Mouse (Mus musculus): ENCODE measurements around the gene Rest.
A peak's percentile ranks its signal among the peaks of the same experiment; 100 is the strongest.

The Rest gene

DNA sequence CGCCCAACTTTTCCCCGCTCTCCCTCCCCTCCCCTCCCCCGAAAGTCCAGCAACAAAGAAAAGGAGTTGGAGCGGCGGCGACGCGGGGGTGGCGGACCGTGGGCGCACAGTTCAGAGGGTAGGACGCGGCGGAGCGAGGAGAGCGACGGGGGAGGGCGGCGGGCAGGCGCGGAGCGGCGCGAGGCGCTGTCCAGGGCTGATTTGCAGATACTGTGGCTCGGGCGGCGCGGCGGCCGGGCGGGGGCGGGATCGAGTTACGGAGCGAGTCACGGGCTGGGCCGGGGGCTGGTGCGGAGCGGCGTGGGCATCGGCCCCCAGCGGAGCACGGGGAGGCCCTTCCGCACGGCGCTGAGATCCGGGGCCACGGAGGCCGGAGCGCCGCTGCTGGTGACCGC is 377 bp downstream of the Rest start:
- DNase-seq (ENCODE audit: low read depth, low spot score) = peak; percentile 71

DNA sequence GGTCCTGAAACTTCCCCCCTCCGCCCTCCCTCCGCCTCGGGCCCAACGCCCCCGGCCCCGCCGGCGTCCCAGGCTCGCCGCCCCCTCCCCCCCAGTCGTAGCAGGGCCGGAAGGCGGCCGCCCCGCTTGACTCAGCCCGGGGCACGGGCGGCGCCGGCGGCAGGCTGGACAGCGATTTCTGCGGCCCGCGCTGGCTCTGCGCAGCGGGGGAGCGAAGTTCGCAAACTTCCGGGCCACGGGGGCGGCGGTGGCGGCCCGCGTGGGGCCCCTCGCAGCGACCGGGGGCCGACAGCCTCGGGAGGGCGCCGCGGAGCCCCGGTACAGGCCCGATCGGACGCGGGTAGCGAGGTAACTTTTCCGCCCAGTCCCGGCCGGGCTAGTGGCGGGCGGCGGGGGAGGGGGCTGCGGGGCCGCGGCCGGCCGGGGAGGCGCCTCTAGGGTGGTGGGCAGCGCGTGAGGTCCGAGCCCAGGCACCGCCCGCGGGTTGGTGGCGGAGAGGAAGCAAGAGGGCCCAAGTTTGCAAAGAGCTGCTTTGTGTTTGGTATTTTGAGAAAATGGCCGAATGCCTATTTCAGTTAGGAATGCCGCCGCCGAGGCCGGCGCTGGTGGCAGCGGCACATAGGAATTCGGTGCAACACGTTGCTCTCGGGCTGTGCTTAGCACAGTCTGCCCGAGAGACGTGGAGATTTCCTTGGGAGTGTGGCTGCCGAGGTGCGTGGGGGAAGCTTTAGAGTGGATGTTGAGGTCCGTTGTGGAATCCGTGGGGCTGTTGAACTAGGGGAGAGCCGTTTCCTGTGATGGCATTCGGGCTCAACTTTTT is 985 bp downstream of the Rest start:
- DNase-seq (ENCODE audit: low read depth, low spot score) = peak; percentile 74

DNA sequence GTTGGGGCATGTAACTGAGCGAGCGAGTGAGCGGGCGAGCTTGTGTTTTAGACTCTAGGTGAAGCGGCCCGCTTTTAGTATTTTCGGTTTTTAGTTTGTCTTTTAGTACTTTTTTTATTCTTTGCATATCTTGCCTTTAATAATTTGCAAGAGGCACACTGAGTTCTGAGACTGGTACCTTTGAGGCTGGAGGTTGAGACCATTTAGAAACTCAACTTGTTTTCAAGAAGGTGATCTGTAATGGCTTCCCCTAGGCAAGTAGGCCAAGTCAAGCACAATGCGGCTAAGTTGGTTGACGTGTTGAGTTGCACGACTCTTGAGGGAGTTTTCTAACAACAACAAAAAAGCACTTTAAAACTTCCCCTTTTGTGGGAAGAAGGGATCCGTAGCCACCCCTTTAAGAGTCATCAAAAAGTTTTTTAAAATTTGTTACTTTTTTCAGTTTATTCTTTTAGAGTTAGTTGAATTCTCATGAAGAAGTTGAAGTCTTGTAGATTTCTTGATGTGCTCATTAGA is 1.7 kb downstream of the Rest start:
- DNase-seq (ENCODE audit: low read depth, low spot score) = peak; percentile 71

DNA sequence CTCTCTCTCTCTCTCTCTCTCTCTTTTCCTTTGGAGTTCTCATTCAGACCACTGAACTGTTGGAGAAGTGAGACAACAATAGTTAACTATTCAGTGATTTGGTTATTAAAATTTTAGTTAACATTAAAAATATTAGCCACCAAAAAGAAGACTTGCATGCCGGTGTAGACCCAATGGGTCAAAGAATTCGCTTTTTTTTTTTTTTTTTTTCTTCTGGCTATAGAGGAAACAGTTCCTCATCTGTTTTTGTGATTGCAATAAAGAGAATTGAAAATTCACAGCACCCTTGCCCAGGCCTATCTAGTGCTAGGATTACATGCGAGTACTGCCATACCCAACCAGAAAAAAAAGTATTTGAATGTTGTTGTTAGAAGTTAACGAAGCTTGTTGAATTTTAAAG is 2.1 kb downstream of the Rest start:
- DNase-seq (ENCODE audit: low read depth, low spot score) = no peak

DNA sequence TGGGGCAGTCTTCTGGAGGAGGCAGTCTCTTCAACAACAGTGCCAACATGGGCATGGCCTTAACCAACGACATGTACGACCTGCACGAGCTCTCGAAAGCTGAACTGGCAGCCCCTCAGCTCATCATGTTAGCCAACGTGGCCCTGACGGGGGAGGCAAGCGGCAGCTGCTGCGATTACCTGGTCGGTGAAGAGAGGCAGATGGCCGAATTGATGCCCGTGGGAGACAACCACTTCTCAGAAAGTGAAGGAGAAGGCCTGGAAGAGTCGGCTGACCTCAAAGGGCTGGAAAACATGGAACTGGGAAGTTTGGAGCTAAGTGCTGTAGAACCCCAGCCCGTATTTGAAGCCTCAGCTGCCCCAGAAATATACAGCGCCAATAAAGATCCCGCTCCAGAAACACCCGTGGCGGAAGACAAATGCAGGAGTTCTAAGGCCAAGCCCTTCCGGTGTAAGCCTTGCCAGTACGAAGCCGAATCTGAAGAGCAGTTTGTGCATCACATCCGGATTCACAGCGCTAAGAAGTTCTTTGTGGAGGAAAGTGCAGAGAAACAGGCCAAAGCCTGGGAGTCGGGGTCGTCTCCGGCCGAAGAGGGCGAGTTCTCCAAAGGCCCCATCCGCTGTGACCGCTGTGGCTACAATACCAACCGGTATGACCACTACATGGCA is 2.8 kb downstream of the Rest start:
- no peak for DNase-seq (ENCODE audit: low read depth, low spot score)

DNA sequence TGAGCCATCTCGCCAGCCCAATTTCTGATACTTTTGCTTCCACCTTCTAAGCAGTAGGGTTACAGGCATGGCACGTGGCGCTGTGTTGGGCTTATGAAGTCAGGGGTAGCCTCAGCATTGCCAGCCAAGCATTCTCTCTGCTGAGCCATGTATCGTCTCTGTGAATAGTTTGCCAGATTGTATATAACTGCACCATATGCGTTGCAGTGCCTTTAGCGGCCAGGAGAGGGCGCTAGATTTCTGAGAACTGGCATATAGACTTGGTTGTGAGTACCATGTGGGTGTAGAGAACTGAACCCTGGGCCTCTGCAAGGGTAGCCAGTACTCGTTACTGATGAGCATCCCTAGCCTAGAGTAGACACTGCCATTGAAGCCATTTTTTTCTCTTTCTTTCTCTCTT is 4.1 kb downstream of the Rest start:
- DNase-seq (ENCODE audit: low read depth, low spot score) = peak; percentile 45

DNA sequence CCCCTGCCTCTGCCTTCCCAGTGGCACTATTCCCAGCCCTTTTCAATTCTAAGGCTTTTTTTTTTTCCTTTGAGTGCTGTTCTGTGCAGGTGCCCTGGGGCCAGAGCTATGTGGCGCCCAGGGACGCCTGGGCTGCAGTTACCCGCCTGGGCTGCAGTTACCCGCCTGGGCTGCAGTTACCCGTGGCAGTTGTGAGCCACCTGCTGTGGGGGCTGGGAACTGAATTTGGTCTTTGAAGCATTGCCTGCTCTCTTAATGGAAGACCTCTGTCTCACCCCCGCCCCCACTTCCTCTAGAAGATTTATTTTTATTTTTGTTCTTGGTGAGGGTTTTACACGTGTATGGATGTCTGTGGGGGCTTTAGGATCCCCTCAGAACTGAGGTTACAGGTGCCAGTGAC is 7.9 kb downstream of the Rest start:
- no peak for DNase-seq (ENCODE audit: low read depth, low spot score)

DNA sequence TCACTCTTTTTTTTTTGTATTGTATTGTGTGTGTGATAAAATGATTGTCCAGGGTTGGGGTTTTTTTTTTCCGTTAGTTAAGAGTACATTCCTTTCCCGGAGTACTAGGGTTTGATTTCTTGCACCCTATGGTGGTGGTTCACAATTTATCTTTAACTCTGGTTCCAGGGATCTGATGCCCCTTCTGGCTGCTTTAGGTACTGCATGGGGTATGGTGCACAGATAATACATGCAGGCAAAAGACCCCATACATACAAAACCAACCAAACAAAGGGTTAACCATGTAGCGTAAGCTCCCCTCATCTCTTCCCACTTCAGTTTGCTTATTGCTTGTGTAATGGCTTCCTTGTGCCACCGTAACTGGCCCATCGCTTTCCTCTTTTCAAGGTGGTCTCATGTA is 10.7 kb downstream of the Rest start:
- DNase-seq (ENCODE audit: low read depth, low spot score) = peak; percentile 65

DNA sequence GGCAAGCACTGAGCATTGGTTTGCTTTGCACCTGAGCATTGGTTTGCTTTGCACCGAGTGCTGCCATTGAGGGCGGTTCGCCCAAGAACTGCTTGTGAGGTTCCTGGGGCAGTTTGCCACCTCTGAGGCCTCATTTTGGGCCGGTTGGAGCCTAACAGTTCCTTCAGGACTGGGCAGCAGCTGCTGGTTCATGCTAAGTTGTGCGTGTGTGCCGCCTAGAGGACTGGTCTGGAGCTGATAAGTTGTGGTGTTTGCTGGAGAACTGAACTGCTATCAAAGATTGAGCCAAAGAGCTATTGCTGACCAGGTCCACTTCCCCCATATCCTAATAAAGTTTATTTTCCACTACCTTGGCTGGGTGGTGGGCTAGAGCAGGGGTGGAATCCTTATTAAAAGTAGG is 11.9 kb downstream of the Rest start:
- no peak for DNase-seq (ENCODE audit: low read depth, low spot score)

DNA sequence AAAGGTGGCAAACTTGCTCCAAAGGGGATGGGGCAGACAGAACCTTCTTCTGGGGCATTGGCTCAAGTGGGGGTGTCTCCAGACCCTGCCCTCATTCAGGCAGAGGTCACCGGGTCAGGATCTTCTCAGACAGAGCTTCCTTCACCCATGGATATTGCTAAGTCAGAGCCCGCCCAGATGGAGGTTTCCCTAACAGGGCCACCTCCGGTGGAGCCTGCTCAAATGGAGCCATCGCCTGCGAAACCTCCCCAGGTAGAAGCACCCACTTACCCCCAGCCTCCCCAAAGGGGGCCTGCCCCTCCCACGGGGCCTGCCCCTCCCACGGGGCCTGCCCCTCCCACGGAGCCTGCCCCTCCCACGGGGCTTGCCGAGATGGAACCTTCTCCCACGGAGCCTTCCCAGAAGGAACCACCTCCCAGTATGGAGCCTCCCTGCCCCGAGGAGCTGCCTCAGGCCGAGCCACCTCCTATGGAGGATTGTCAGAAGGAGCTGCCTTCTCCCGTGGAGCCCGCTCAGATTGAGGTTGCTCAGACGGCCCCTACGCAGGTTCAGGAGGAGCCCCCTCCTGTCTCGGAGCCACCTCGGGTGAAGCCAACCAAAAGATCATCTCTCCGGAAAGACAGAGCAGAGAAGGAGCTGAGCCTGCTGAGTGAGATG is 16.4 kb downstream of the Rest start:
- DNase-seq (ENCODE audit: low read depth, low spot score) = no peak

DNA sequence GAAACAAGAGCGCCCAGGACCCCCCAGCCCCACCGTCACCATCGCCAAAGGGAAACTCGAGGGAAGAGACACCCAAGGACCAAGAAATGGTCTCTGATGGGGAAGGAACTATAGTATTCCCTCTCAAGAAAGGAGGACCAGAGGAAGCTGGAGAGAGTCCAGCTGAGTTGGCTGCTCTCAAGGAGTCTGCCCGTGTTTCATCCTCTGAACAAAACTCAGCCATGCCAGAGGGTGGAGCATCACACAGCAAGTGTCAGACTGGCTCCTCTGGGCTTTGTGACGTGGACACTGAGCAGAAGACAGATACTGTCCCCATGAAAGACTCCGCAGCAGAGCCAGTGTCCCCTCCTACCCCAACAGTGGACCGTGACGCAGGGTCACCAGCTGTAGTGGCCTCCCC is 17.0 kb downstream of the Rest start:
- DNase-seq (ENCODE audit: low read depth, low spot score) = no peak

DNA sequence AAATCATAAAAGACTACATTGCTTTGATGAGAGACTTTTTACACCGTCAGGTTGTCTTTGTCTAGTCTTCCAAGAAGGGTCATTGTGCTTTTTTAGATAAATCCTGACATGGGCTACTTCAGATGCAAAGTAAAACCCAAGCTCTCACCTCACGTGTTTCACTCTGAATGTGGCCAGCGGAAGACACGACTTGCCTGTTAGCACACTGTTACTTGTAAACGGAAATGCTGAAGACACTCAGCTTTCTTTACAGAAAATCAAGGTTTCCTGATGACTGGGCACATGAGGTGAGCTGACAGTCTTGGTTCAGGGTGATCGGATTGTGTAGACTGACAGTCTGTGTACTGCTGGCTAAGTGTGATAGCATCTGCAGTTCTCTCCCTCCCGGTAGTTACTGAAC is 20.4 kb downstream of the Rest start:
- DNase-seq (ENCODE audit: low read depth, low spot score) = no peak

DNA sequence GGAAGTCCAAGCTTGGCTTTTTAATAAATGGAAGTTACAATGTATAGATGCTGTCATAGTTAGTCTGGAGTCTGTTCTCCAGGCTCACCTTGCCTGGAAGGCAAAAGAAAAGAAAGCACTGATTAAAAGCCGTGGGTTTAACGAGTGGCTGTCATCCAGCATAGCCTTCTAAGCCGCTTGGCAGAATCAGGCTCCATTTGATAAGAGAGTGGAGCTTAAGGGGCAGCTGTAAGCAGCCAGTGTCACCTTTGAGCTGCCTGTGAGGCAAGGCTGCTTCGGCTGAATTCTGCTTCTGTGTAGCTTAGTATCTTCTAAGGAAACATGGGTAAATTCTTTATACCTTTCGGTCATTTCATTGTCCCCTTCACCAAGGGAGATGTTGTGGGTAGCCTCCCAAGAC is 21.6 kb downstream of the Rest start:
- no peak for DNase-seq (ENCODE audit: low read depth, low spot score)

DNA sequence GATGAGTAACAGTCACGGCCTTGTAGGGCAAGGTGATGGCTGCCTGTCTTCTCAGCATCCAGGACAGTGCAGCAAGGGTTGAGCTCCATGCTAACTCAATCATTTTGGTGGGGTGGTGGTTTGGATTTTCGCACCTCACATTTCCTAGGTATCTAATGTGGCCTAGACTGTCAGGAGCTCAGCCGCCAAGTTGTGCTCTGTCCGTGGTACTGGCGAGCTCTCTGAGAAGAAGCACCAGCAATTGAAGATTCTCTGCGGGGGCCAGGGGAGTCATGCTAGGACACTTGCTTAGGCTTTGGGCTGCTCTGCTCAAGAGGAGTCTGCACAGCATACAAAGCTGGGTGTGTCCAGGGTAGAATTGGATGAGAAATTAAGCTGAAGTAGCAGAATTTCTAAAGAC is 22.6 kb downstream of the Rest start:
- peak; percentile 33 for DNase-seq (ENCODE audit: low read depth, low spot score)

DNA sequence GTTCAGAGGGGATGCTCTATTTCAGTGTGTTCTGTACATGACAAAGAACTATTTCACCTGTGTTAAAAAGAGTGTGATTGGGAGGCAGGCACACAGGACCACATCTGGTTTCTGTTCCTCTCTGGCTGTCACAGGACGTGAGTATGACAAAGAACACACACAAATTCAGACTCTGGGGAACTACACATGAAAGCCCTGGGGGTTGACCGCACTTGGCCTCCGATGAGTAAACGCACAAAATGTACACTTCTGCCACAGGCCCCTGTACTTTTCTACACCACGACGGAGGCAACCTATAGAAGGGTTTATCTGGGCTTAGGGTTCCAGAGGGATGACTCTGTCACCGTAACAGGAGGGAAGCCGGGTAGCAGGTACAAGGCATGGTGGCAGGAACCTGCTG is 24.4 kb downstream of the Rest start:
- no peak for DNase-seq (ENCODE audit: low read depth, low spot score)

DNA sequence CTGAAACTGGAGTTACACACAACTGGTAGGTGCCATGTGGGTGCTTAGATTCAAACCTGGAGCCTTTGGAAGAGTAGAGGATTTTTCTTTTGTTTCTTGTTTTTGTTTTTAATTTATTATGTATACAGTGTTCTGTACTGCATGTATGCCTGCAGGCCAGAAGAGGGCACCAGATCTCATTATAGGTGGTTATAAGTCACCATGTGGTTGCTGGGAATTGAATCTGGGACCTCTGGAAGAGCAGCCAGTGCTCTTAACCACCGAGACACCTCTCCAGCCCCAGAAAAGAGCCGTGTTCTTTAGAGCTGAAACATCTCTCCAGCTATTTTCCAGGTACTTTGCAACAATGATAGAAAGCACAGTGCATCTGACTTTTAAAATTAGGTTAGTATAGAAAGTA is 25.3 kb downstream of the Rest start:
- no peak for DNase-seq (ENCODE audit: low read depth, low spot score)

DNA sequence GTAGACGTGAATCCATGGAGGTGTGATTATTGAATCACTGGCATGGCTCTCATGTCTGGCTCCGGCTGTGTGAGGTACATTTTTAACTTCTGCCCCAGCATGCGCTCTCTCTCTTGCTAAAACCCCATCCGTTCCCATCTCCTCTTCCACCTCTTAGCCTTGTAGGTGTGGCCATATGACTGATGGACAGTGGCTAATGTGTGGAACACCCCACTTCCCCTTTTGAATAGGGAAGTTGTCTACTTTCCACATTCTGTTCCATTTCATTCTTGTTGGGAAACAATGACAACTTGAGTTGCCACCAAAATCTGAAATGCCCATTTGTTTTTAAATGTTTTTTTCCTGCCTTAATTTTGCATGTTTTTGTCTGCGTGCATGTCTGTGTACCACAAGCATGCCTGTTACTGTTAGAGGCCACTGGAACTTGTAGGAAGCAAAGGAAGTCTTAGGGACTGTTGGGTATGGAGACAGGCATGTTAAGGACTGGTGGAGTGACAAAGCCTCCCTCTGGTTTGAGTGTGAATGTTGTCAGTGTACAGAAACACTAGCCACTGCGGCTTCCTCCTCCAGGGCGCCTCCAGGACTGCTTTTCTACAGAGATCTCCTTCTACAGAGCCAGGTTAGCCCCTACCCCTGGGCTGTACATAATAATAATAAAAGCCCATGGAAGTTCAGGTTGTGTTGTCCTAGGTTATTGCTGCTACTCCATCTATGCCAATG is 27.7 kb downstream of the Rest start:
- DNase-seq (ENCODE audit: low read depth, low spot score) = no peak

DNA sequence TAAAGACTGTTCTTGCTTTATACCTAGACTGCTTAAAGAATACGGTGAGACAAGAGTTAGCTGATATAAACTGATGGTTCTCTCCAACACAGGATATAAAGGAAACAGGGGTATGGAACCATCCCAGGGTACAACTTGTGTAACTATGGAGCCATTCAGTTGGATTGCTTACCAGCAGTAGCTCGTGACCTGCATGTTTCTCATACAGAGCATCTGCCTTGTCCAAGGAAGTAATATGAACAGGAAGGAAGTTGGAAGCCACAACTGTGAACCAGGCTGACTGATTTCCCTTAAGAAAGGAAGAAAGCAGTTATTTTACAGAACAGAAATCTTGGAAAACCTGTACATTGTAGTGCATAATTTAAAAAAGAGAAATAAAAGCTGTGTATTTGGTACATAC is 34.2 kb downstream of the Rest start:
- no peak for DNase-seq (ENCODE audit: low read depth, low spot score)

DNA sequence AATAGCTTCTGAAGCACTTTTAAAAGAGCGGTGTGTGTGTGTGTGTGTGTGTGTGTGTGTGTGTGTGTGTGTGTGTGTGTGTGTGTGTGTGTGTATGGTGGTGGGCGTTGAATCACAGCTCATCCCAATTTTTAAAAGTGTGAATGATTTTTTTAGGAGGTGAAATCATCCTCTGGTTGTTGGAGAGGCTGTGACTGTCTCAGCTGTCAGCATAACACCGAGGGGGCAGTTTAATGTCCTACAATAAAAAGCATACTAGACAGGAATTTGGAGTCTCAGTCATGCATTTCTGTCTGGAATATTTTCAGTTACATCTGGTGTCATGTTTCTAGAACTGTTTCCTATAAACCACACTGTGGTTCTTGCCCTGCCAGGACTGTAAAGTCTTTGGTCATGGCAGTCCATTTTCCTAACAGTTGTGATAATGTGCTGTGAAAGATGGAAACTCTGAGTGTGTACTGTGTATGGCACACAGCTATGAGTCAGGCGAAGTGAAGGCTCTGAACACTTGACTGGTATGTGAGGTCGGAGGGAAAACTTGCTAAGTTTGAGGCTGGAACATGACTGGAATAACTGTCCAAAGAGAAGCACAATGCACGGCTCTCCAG is 36.1 kb downstream of the Rest start:
- peak; percentile 80 for DNase-seq (ENCODE audit: low read depth, low spot score)

DNA sequence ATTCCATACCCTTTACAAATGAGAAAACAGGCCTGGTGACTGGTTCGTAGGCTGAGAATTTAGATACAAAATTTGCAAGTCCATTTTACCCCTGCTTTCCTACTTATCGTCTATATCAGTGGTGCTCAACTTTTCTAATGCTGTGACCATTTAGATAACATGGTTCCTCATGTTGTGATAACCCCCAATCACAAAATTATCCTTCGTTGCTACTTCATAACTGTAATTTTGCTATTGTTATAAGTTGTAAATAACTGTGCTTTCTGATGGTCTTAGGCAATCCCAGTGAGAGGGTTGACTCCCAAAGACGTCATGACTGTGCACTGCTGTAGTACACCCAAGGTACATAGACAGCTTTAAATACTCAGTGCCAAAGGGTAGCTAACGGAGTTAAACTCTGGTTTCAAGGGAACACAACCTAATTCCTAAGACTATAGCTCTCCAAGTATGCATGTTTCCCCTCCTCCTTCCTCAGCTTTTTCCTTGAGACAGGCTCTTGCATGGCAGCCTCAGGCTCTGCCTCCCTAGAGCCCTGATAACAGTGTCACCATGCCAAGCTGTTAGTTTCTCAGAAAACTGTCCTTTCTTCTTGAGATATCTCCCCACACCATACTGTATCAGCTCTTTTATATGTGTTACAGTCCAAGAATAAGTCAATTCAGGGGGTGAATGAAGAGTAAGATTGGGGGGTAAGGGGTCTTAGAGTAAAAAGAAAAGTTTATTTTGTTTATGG is 42.7 kb downstream of the Rest start:
- DNase-seq (ENCODE audit: low read depth, low spot score) = peak; percentile 10
